Mouse (Mus musculus) induced T-regulatory cell, adult 2 months (primary cell): Measurements from ENCODE around the gene Capsl.
A peak's percentile ranks its signal among the peaks of the same experiment; 100 is the strongest.

Source experiments
- DNase-seq: peaks from one replicate; pipeline ENCODE4 v3.0.0-alpha.2; 2012; ENCODE audit warnings: low read depth

The Capsl gene

DNA sequence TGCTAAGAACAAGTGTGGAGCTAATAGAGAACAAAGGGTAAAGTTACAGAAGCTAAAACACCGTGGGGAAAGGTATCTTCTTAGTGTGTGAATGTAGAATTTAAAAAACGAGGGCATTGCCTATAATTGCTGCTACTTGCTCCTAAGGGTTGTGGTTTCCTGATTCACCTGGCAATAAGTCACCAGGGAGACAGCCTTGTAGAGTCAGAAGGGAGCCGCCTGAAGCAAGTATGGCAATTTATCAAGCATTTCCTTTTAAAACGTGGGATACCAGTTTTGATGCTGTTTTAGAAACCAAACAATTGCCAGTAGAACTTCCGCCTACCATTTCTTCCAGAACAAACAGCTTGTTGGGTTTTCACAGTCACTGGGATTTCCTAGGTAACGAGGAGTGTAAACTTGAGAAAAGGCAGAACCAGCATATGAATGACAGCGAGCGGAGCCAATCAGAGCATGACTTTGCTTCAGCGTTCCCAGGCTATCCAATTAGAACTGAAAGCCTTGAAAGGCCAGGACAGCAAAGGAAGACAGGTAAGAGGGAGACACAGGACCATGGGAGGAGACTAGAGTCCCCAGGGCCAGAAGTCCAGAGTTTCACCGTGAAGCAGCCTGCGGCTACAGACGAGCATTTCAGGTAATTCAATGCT, at the start of gene Capsl:
TSS of gene Capsl (plus strand) at position 495 of the 647 bp plus-strand sequence.
- DNase-seq, result peak; percentile 85

DNA sequence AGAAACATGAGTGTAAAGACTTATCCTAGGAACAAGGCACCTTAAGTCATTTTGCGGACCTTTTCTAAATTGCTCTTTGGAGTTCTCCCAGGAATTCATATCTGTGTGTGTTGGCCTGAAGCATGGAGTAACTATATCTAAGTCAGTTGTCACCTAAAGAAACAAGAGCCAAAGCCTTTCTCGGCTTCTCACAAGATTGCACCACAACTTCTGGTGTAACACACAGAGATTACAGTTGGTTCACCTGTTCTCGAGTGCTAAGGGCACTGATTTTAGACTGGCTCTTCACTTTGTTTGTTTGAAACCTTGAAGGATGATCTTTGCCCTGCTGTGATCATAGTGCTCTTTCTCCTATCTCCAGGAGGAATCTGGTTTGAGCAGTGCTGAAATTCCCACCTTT, 26.4 kb upstream of the Capsl start:
- DNase-seq, result no peak

DNA sequence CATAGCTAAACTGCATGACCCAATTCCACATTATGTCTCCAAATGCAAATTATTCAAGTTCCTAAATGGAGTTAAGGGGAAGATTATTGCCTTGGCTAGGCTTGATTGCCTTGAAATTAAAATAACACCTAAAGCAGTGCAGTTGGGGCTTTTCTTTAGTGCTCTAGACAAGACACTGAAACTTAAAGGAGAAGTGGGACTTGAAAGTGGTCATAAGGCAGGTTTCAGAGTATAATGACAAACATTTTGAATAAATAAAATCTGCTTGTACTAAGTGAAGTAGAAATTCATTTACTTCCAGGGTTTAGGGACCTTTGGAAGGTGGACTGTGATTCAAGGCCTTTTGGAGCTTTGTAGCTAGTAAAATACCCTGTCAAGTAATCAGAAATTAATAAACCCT, 14.7 kb upstream of the Capsl start:
- no peak for DNase-seq

DNA sequence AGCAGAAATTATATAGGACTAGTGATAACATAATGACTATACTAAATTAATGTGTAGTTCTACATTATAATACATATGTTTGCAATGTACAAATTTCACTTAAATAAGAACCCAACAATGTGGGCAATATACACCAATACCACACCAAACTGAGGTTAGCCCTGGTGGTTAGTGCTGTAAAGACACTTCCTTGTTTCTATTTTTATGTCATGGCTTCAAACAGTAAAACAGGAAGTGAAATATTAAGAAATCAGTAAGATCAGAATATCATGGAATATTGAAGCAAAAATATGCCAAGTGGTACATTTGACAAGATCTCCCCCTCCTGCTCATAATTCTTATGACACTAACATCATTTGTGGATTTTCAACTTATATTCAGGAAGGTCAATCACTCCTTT, 8.0 kb upstream of the Capsl start:
- no peak for DNase-seq

DNA sequence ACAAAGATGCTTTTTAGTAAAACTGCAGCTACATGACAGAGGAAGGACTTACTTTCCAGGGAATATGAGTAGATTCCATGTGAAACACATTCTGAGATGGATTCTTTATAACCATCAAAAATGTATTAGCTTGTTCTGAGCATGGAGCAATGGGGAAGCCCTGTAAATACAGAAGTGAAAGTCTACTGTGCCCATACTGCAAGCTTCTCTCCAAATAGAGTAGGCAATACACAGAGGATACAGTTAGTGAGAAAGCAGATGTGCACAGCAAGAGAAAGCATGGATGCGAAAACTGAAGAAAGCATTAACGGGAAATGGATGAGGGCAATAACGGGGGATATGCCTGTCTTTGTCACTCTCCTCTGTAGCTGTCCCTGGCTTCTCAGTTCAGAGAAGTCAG, 6.0 kb upstream of the Capsl start:
- no peak for DNase-seq

DNA sequence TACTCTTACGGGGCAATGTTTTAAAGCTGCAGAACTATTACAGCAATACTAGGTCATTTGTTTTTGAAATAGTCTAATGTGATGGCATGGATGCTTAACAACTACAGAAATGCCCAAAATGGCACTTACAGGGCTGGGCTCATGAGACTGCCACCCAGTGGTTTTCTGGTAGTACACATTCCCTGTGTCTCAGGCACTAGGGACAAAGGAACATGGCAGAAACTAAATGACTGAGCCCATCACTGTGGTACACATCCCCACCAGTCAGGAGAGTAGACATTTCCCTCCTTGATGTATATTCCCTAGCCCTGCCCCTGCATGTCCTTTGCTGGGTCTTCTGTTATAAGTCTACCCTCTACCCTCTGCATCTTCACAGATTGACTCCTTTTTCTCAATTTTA, 16.2 kb downstream of the Capsl start:
- no peak for DNase-seq

DNA sequence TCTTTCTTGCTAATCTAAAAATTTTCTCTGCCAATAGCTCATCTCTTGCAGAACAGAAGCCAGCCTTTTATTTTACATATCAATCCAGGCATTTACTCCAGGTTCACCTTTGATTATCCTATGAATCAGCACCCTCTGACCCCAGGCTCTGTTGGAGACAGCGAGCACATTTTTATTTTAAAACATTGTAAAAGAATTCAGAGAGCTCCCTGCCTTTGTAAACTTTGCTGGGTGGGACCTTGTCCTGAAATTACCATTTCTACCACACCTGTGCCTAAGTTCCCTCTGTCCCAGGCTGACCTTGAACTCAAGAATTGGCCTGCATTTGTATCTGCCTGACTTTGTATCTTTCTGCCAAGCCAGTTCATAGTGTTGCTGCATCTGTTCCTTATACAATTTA, 17.0 kb downstream of the Capsl start:
- DNase-seq, result no peak

DNA sequence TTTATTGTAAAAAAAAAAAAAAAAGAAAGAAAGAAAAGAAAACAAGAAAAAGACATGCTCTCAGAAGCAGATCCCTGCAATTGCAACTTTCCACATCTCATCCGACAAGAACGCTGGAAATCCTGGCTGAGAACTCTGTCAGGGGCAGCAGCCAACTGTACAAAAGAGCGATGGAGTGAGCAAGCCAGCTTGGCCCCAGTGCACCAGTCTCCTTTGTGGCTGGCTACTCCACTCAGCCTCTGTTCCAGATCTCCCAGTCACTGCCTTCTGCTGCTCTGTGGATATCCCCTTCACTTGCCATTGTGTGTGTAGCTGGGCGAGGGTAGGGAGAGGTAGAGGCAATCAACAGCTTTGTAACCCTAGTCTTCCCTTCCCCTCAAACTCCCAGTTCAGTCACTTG, 18.4 kb downstream of the Capsl start:
- no peak for DNase-seq

DNA sequence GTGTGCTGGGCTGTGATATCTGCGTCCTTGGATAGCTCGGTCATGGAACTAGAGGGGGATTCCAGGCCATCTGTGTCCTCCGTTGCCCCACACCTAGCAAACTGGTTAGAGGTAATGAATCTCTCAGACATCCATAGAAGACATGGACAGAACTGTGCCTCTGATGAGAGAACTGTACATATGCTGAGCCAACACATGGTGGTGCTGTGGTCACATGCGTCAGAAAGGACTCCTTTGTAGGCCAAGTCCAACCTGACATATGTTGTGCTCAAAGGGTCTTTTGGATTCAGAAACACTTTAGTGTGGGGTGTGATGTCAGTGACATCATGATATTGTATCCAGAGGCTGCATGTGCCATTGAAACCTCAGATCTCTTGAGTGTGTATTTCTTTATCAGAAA, 19.4 kb downstream of the Capsl start:
- peak; percentile 80 for DNase-seq

DNA sequence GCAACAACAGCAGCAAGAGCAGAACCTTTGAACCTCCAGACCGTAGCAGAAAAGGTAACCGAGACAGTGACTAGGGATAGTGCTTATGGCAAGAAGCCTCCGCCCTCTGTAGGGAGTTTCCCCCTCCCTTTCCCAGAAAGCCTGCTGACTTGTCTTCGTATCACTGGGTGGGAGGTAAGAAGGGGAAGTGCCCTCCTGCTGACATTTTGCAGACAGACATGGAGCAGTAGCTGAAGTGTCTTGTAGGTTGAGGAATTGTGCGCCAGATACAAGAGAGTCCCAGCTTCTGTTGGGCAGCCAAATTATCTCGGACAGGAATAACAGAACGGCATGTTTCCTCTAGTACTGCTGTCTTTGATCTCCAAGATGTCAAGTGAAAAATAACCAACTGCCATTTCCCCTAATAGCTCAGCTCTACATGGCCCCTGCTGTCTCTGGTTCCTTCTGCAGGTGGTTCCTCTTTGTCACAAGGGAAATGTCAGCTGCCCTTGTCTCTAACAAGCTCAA, 27.7 kb downstream of the Capsl start:
- DNase-seq, result peak; percentile 62

DNA sequence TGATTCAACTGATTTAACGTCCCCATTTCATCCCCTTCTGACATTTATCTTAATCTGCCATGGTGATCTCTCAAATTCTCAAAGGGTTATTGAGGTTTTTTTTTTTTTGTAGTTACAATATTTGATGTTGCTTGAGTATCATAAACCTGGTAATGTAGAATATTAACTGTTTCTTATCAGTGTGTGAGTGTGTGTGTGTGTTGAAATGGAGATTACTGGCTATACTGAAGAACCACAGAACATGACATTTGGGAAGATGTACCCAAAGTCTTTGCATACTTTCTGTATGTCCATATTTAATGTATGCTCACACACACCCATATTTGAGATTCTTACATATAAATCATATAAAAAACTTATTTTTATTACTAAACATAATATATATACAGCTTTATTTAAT, 28.2 kb downstream of the Capsl start:
- DNase-seq, result no peak

DNA sequence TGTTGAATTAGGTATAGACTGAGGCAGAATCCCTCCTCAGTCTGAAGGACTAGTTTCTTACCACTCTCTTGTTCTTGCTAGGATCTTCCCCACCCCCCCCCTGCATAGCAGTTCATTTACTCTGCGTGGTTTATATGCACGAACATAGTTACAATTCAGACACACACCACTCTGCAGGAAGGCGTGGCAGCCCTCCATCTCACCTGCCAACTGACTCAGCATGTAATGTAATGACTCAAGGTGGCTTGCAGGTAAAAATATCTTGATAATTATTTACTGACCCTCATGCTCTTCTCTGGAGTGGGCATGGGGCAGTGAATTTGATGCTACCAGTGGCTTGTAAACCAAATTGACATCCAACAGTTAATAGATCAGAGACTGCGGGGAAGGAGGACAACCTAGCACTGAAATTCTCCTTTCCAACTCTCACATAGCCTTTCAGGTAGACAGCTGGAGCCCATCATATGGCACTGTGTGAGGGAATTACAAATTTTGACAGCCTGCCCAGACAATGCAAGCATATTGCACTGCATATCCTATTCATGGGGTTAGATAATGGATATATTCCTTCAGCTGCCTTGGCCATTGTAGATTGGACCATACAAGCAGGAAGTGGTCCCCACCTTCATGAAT, 35.3 kb downstream of the Capsl start:
- no peak for DNase-seq

DNA sequence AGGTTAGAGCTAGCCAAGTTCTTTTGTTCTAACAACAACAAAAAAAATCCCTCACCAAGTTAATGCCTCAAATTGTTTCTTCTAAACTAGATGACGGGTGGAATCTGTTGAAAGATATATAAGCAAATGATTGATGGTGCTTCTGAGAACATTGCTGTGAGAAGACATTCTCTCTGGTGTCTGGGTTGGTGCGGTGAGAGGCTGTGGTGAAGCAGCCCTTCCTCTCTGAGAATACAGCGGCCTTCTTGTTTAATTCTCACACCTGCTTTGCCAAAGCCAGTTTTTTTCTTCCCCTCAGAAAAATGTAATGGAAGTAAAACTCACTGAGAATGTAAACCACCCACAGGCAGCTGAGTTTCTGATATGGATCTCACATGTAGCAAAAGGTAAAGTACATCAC, 36.3 kb downstream of the Capsl start:
- peak; percentile 60 for DNase-seq

DNA sequence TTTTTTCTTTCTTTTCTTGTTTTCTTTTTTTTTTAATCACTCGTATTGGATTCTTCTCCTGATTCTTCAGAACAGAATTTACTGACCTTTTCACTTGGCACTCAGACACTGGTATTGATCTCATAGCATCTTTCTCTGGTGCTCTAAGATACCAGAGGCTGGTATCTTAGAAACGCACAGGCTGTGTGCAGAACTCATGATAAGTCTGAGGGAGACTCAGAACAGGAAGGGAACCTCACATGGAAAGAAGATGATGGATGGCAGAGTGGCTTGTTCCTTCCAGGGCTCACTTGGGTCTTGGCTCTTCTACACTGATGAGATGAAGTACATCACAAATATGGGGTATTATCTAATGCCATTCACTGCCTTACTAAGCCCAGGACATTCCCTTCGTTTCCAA, 36.8 kb downstream of the Capsl start:
- peak; percentile 34 for DNase-seq

DNA sequence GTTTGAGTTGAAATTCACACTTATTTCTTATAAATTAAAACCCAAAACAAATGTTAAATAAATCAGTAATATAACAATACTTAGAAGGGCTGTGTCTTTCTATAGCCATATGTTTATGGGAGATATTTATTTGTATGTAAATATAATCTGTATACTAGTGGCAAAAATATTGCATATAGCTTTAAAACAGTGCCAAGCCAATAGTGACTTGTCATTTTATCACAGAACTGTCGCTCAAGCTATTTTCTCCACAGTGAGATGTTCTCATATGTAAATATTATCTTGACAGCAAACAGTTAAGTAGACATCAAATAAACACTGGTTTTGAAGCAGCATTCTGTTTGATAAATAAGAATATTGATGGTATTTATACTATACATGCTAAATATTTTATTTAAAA, 37.4 kb downstream of the Capsl start:
- no peak for DNase-seq

DNA sequence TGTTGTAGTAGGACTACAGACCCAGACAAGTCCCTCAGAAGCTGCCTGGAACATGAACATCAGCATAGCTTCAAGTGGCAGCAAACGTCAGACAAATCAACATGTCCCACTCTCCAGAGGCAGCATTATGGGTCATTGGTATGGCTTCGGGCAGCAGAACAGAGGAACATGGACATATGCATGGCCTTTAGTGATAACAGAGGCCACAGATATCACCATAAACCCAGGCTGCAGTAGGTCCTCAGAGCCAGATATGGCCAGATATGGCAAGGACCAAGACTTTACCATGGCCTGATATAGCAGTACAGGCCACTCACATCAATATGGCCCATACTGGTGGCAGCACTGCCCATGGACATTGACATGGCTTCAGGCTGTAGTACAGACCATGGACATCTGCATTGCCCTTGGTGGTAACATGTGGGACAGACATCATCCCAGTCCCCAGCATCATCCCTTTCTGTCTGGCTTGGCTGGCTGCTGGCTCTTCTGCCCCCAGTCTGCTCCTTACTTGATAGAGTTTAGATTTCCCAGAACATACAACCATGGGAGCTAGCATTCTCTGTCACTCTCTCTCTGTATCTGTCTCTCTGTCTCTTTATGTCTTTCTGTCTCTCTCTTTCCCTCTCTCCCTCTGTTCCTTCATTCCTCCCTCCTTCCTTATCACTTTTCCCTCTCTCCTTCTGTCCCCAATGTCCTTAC, 53.7 kb downstream of the Capsl start:
- no peak for DNase-seq

DNA sequence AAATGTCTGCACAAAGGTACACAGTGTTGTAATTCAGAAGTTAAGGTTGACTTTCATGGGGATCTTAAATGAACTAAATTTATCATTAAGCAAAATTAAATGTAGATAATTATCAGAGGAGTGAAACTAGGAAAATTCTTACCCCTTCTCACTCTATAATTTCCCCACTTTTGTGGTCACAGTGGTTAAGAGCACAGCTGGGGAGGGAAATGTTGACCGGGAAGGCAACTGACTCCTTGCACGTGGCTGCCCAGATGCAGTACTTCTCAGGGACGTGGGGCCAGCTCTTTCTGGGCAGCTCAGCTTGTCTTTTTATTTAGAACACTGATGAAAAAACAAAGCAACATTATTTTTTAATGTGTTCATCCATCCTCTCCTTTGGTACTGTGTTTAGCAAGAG, 56.2 kb downstream of the Capsl start:
- no peak for DNase-seq
